Mouse (Mus musculus) hindbrain, postnatal 0 days (tissue): Measurements from ENCODE around the gene Col6a2. TPM values are rescaled to one million over a fixed set of nuclear protein-coding genes. Genes with fewer than 3 reads are reported as not detected.

Experiments used
- ATAC-seq: fragments of 200-750 bp; cut with Nextera tagmentation; 2 replicates; pipeline ENCODE4 v1.8.0; 2017; ENCODE audit warnings: mild to moderate bottlenecking, moderate TSS enrichment, moderate library complexity
- DNase-seq: peaks from one replicate; pipeline ENCODE4 v3.0.0-alpha.2; 2015; ENCODE audit warnings: low spot score
- H3K27ac ChIP-seq: fragments of 300-500 bp; sonication (generic); 2 replicates; pipeline ENCODE4 v1.5.1; 2014; ENCODE audit warnings: mild to moderate bottlenecking
- H3K27me3 ChIP-seq: fragments of 300-500 bp; sonication (generic); 2 replicates; pipeline ENCODE4 v1.6.1; 2014; ENCODE audit warnings: low read length, mixed read lengths; ENCODE audit not compliant: insufficient read depth
- H3K36me3 ChIP-seq: fragments of 300-500 bp; sonication (generic); 2 replicates; pipeline ENCODE4 v1.6.1; 2014; ENCODE audit warnings: low read length, mixed read lengths; ENCODE audit not compliant: insufficient read depth
- H3K4me1 ChIP-seq: fragments of 300-500 bp; sonication (generic); 2 replicates; pipeline ENCODE4 v1.6.1; 2014; ENCODE audit warnings: antibody characterized with exemption, low read length, mixed read lengths; ENCODE audit not compliant: insufficient read depth
- H3K4me2 ChIP-seq: fragments of 300-500 bp; sonication (generic); 2 replicates; pipeline ENCODE4 v1.6.1; 2014; ENCODE audit warnings: low read depth, mild to moderate bottlenecking, low read length, moderate library complexity, mixed read lengths
- H3K4me3 ChIP-seq: fragments of 300-500 bp; sonication (generic); 2 replicates; pipeline ENCODE4 v1.5.1; 2014; ENCODE audit warnings: low read length
- H3K9ac ChIP-seq: fragments of 300-500 bp; sonication (generic); replicated peaks from 2 replicates; pipeline ENCODE4 v1.6.1; 2014; ENCODE audit warnings: mild to moderate bottlenecking, low read length, moderate library complexity, mixed read lengths
- H3K9me3 ChIP-seq: fragments of 300-500 bp; sonication (generic); 2 replicates; pipeline ENCODE4 v1.6.1; 2016; ENCODE audit warnings: low read length, mixed read lengths
- CTCF ChIP-seq: IDR thresholded peaks from 2 replicates; pipeline ENCODE4 v1.5.1; 2016; ENCODE audit warnings: antibody characterized with exemption, control low read depth, low read depth
- WGBS: fragments of 180-500 bp; shearing (Covaris S2); extraction: QIAGEN DNeasy Blood & Tissue Kit; methylation state at CpG from one replicate; pipeline ENCODE4 v1.1.7; 2014; 5-methylcytosine and 5-hydroxymethylcytosine counted together
- polyA plus RNA-seq: library from polyadenylated mRNA; unstranded; fragments of >200 nt; fragmentation: Nextera tagmentation; extraction: Ambion mirVana; gene quantifications from 2 replicates; pipeline ENCODE4 v1.2.1, GENCODE M21; 2015
- total RNA-seq: library from RNA; depleted of rRNA; stranded (reverse); fragments of >200 nt; gene quantifications from 2 replicates; pipeline ENCODE4 v1.2.3, GENCODE M21; 2014

The Col6a2 gene
- total and polyA plus RNA-seq, 2 experiments from 2014 or later = 22.2 to 37.8 TPM

DNA sequence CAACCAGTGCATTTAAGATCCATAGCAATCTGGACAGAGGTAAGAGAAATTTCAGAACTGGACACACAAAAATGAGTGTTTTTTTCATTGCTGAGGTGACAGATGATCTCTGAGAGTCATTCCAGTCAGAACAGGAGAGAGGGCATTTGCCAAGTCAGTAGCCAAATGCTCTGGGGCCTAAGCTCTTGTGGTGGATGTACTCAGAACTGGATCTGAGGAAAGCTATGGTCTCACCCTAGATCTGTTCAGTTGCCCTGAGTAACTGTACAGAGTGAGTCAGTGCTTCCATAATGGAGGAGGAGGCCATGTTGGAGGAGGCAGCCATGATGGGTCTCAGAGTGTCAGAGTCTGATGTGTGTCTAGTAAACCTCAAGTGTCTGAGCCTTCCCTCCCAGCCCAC is 21.6 kb upstream of the Col6a2 start:
- H3K9me3 ChIP-seq = no peaks in the 10 kb centered on the region
- H3K36me3 ChIP-seq = no peaks in the 10 kb centered on the region
- H3K4me3 ChIP-seq = no peak overlapping the region
- no peak for TF ChIP-seq CTCF
- no peaks in the 10 kb centered on the region for H3K4me1 ChIP-seq
- H3K9ac ChIP-seq = no peak overlapping the region
- ATAC-seq (no peak), DNase-seq (no peak)
- no peak overlapping the region for H3K27ac ChIP-seq
- no peak overlapping the region for H3K4me2 ChIP-seq
- H3K27me3 ChIP-seq = no peaks in the 10 kb centered on the region

DNA sequence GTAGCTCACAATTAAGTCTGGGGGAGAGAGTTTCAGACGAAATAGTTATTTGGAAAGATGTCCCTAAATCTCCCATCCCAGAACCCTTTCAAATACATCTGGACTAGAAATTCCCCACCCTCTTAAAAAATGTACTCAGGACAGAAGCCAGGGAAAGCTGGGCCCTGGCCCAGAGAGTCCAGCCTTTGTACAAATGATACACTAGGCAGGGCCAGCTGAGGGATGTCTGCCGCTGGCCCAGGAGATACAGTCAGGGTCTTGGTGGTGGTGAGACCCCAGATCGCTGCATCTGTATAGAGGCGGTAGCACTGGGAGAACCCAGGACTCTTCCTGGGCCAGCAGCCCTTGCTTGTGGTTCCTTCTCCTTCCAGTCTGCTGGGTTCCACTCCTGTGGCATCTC is 20.6 kb upstream of the Col6a2 start:
- no peak for DNase-seq
- no peak for ATAC-seq
- no peaks in the 10 kb centered on the region for H3K36me3 ChIP-seq
- no peaks in the 10 kb centered on the region for H3K4me1 ChIP-seq
- WGBS = 83% methylated on average over 4 of the region's 4 CpGs
- H3K27me3 ChIP-seq = no peaks in the 10 kb centered on the region
- no peak overlapping the region for H3K4me3 ChIP-seq
- no peak overlapping the region for H3K9ac ChIP-seq
- TF ChIP-seq CTCF = no peak
- no peak overlapping the region for H3K4me2 ChIP-seq
- no peaks in the 10 kb centered on the region for H3K9me3 ChIP-seq
- H3K27ac ChIP-seq = no peak overlapping the region

DNA sequence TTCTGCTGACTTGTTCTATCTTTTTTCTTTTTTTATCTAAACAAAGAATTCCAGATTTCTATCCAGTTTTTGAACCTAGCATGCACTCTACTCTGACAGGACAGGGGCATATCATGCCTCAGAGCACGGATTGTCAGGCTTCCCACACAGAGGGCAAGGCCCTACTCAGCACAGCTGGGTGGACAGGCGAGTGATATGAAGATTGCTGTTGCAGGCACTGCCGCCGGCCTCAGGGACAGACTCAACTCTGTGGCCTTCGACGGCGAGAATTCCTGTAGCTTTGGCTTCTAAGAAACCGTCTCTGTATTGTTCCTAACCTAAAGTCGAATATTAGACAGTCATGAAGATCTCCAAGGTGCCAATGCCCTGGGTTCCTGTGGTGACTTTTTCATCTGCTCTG is 20.0 kb upstream of the Col6a2 start:
- H3K4me1 ChIP-seq = no peaks in the 10 kb centered on the region
- H3K27ac ChIP-seq = no peak overlapping the region
- no peak overlapping the region for H3K9ac ChIP-seq
- no peaks in the 10 kb centered on the region for H3K9me3 ChIP-seq
- H3K36me3 ChIP-seq = no peaks in the 10 kb centered on the region
- H3K4me2 ChIP-seq = no peak overlapping the region
- H3K27me3 ChIP-seq = no peaks in the 10 kb centered on the region
- 73% methylated on average over 9 of the region's 9 CpGs for WGBS
- no peak for TF ChIP-seq CTCF
- ATAC-seq = no peak
- no peak for DNase-seq
- H3K4me3 ChIP-seq = no peak overlapping the region

DNA sequence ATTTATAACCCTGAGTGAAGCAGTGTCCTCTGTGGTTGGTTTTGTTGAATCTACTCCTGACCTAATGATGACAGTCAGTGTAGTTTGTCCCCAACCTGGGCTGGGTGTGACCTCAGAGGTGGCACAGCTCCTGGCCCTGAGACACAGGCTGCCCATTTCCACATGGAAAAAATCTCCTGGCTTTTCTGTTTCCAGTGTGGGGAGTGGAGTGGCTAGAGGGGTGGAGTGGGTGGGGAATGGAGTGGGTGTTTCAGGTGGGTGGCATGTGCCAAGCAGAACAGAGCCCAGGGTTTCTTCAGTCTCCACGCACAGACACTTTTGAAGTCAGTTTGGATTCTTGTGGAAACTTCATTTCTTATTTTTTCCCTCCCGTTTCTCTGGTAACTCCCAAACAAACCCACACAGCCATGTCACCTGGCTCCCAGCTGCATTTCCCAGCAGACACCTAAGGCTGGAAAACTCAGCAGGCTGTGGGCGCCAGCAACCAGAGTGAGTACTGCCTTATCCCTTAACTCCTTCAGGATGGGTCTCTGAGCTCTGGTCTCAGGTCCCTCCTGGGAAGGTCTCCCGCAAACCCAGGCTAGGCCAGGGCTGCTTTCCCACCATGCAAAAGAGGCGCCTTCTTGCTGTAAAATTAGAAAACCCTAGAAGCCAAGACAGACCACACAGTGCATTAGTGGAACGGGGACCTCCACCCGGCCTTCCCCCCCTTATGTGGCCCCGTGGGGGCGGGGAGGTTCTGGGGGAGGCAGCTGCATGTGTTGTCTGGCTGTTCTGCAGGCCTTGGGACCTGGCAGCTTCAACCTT is 19.4 kb upstream of the Col6a2 start:
- Histone ChIP-seq H3K36me3 (no peaks in the 10 kb centered on the region), H3K4me1 (no peaks in the 10 kb centered on the region), H3K27ac (no peak overlapping the region), H3K9me3 (no peaks in the 10 kb centered on the region), H3K9ac (no peak overlapping the region), H3K4me3 (no peak overlapping the region), H3K27me3 (no peaks in the 10 kb centered on the region), H3K4me2 (no peak overlapping the region)
- WGBS = 71% methylated on average over 9 of the region's 9 CpGs
- no peak for DNase-seq
- no peak for TF ChIP-seq CTCF
- no peak for ATAC-seq

DNA sequence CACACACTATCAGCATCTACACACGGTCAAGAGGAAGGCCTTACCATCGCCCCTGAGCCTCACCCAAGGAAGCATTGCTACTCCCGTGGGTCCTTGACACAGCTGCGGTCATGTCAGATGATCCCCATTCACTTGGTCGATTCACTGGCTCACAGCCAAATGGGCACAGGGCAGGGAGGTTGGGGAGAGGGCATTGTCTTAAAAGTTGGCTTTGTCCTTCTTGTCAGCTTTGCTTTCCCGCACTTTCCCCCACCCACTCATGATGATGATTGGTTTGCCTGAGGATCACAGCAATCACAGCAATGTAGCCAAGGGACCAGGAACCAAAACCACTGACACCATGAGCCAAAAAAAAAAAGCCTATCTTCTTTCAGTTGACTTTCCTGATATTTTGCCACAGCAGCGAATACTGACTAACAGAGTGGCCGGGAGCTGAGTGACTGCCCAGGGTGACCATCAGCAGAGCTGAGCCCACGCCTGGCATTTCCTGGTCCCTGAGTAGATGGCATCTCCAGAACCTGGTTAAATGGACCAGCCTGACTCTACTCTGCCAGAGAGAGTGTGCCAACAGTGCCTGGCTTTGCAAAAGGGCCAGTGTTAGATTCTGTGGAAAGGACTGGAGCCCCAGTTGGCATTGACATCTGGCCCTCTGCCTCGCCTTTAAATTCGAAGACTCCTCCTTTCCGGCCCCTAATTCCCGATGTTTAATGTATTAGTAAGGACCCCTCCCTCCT is 18.6 kb upstream of the Col6a2 start:
- DNase-seq (no peak), ATAC-seq (no peak)
- Histone ChIP-seq H3K4me2 (no peak overlapping the region), H3K4me3 (no peak overlapping the region), H3K27me3 (no peaks in the 10 kb centered on the region), H3K9me3 (no peaks in the 10 kb centered on the region), H3K27ac (no peak overlapping the region), H3K36me3 (no peaks in the 10 kb centered on the region), H3K9ac (no peak overlapping the region), H3K4me1 (no peaks in the 10 kb centered on the region)
- 82% methylated on average over 13 of the region's 13 CpGs for WGBS
- no peak for TF ChIP-seq CTCF

DNA sequence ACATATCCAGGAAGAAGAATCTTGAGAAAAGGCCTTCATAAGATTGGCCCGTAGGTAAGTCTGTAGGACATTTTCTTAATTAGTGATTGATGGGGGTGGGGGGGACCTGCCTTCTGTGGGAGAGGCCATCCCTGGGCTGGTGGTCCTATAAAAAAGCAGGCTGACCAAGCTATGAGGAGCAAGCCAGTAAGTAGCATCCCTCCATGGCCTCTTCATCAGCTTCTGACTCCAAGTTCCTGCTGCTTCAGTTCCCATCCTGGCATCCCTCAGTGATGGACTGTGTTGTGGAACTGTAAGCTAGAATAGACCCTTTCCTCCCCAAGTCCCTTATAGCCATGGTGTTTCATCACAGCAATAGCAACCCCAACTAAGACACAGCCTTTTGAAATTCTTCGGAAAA is 16.5 kb upstream of the Col6a2 start:
- no peak overlapping the region for H3K4me3 ChIP-seq
- WGBS = 92% methylated on average over 2 of the region's 2 CpGs
- no peak overlapping the region for H3K4me2 ChIP-seq
- no peak overlapping the region for H3K9ac ChIP-seq
- no peaks in the 10 kb centered on the region for H3K4me1 ChIP-seq
- DNase-seq (no peak), ATAC-seq (no peak)
- H3K9me3 ChIP-seq = no peaks in the 10 kb centered on the region
- H3K36me3 ChIP-seq = no peaks in the 10 kb centered on the region
- no peak for TF ChIP-seq CTCF
- no peaks in the 10 kb centered on the region for H3K27me3 ChIP-seq
- H3K27ac ChIP-seq = no peak overlapping the region

DNA sequence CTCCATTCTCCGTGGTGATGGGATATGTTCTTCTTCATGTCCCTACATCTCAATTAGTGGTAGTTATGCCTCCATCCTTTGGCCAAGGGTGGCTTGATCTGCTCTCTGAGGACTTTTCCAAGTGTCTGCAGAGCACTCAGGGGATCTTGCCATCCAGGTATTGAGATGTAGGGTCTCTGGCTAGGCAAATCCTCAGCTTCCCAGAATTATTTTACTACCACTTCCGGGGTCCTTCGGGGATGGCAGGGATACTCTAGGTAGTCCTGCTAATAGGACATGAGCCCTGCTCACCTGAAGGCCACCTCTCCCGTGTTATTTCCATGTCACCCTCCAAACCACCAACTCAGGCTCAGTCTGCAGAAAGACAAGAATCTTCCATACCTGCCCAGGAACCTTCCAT is 13.2 kb upstream of the Col6a2 start:
- no peaks in the 10 kb centered on the region for H3K27me3 ChIP-seq
- H3K4me2 ChIP-seq = no peak overlapping the region
- no peaks in the 10 kb centered on the region for H3K4me1 ChIP-seq
- no peak overlapping the region for H3K4me3 ChIP-seq
- H3K9ac ChIP-seq = no peak overlapping the region
- no peak overlapping the region for H3K27ac ChIP-seq
- ATAC-seq (no peak), DNase-seq (no peak)
- no peaks in the 10 kb centered on the region for H3K9me3 ChIP-seq
- TF ChIP-seq CTCF = no peak
- no peaks in the 10 kb centered on the region for H3K36me3 ChIP-seq
- WGBS = 88% methylated on average over 4 of the region's 4 CpGs
